Mouse (Mus musculus) olfactory bulb, adult 2 months (tissue): ENCODE measurements around the gene Anks4b.

ENCODE experiments used
- CTCF ChIP-seq: fragments of 200-500 bp; IDR thresholded peaks from 2 replicates; pipeline ENCODE4 v1.5.1; 2012; ENCODE audit warnings: low read depth, mild to moderate bottlenecking, low read length, moderate library complexity; ENCODE audit not compliant: insufficient read depth
- POLR2A ChIP-seq: fragments of 200-500 bp; IDR thresholded peaks from 2 replicates; pipeline ENCODE4 v1.6.1; 2012; ENCODE audit warnings: mild to moderate bottlenecking, low read depth, low read length, moderate library complexity; ENCODE audit not compliant: insufficient read depth

DNA sequence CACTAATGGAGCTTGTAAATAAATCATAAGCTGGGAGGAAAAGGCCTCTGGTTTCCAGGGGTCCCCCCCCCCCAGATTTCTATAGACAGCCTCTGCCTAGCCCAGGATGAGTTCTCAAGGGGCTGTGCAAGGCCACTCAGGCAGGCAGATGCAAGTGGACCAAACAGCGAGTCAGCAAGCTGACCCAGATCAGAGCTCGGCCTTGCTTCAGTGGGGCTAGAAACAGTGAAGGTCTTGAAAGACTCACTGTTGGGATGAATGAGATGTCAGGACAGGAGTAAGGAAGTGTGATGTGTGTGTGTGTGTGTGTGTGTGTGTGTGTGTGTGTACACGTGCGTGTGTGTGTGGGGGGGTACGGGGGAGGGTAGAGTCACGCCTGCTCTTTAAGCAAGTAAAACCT is 19.2 kb downstream of the Anks4b start:
- TF ChIP-seq POLR2A (no peak), CTCF (no peak)
